Mouse (Mus musculus) embryonic facial prominence, embryonic 11.5 days (tissue): ENCODE data around the gene Ermp1. TPM values are rescaled to one million over a fixed set of nuclear protein-coding genes. Genes with fewer than 3 reads are reported as not detected.

ENCODE experiments used
- ATAC-seq: fragments of 200-750 bp; cut with Nextera tagmentation; replicated peaks from 2 replicates; pipeline ENCODE4 v1.8.0; 2017; ENCODE audit warnings: low read depth; ENCODE audit not compliant: insufficient number of reproducible peaks, low FRiP score, low TSS enrichment
- DNase-seq: peaks from one replicate; pipeline ENCODE4 v3.0.0-alpha.2; 2015; ENCODE audit warnings: low spot score
- H3K27ac ChIP-seq: fragments of 300-500 bp; sonication (generic); replicated peaks from 2 replicates; pipeline ENCODE4 v1.5.1; 2014; ENCODE audit warnings: mild to moderate bottlenecking, low read depth, low read length, control low read depth
- H3K27me3 ChIP-seq: fragments of 300-500 bp; sonication (generic); 2 replicates; pipeline ENCODE4 v1.6.1; 2014; ENCODE audit warnings: mild to moderate bottlenecking, low read length, moderate library complexity, mixed read lengths; ENCODE audit not compliant: control insufficient read depth, insufficient read depth
- H3K36me3 ChIP-seq: fragments of 300-500 bp; sonication (generic); replicated peaks from 2 replicates; pipeline ENCODE4 v1.6.1; 2014; ENCODE audit warnings: low read depth, mild to moderate bottlenecking, low read length, moderate library complexity, mixed read lengths; ENCODE audit not compliant: control insufficient read depth, insufficient read depth
- H3K4me1 ChIP-seq: fragments of 300-500 bp; sonication (generic); 2 replicates; pipeline ENCODE4 v1.6.1; 2014; ENCODE audit warnings: low read length, mixed read lengths; ENCODE audit not compliant: control insufficient read depth, insufficient read depth
- H3K4me2 ChIP-seq: fragments of 300-500 bp; sonication (generic); 2 replicates; pipeline ENCODE4 v1.6.1; 2014; ENCODE audit warnings: low read depth, mild to moderate bottlenecking, control low read depth, low read length, moderate library complexity
- H3K4me3 ChIP-seq: fragments of 300-500 bp; sonication (generic); 2 replicates; pipeline ENCODE4 v1.5.1; 2014; ENCODE audit warnings: low read depth, low read length, control low read depth
- H3K9ac ChIP-seq: fragments of 300-500 bp; sonication (generic); replicated peaks from 2 replicates; pipeline ENCODE4 v1.6.1; 2014; ENCODE audit warnings: mild to moderate bottlenecking, control low read depth, low read length
- H3K9me3 ChIP-seq: fragments of 300-500 bp; sonication (generic); replicated peaks from 2 replicates; pipeline ENCODE4 v1.6.1; 2016; ENCODE audit warnings: mild to moderate bottlenecking, low read length, inconsistent platforms, mixed read lengths; ENCODE audit not compliant: control insufficient read depth
- WGBS: fragments of 180-500 bp; shearing (Covaris S2); extraction: QIAGEN DNeasy Blood & Tissue Kit; methylation state at CpG from one replicate; pipeline ENCODE4 v1.1.7; 2014; 5-methylcytosine and 5-hydroxymethylcytosine counted together
- polyA plus RNA-seq: library from polyadenylated mRNA; unstranded; fragments of >200 nt; fragmentation: Nextera tagmentation; extraction: Ambion mirVana; gene quantifications from 2 replicates; pipeline ENCODE4 v1.2.1, GENCODE M21; 2014

Ermp1 gene
- polyA plus RNA-seq, 1 experiment from 2014 or later = 16.8 TPM

- no peak for ATAC-seq
- no peak overlapping the region for H3K9ac ChIP-seq
- H3K4me3 ChIP-seq = no peak overlapping the region
- 85% methylated on average over 6 of the region's 6 CpGs for WGBS
- no peaks in the 10 kb centered on the region for H3K36me3 ChIP-seq
- no peaks in the 10 kb centered on the region for H3K27me3 ChIP-seq
- H3K4me2 ChIP-seq = no peak overlapping the region
- no peak for DNase-seq
- no peak overlapping the region for H3K27ac ChIP-seq
- no peaks in the 10 kb centered on the region for H3K9me3 ChIP-seq
- H3K4me1 ChIP-seq = no peaks in the 10 kb centered on the region
Observed at GRCm38 (mm10) chr19:29678181-29678778, 30.1 kb upstream of the Ermp1 start.

- H3K36me3 ChIP-seq = no peaks in the 10 kb centered on the region
- no peak overlapping the region for H3K4me2 ChIP-seq
- no peaks in the 10 kb centered on the region for H3K27me3 ChIP-seq
- H3K9ac ChIP-seq = no peak overlapping the region
- DNase-seq (no peak), ATAC-seq (no peak)
- no peak overlapping the region for H3K27ac ChIP-seq
- no peaks in the 10 kb centered on the region for H3K9me3 ChIP-seq
- 88% methylated on average over 10 of the region's 10 CpGs for WGBS
- H3K4me3 ChIP-seq = no peak overlapping the region
- H3K4me1 ChIP-seq = no peaks in the 10 kb centered on the region
Observed at GRCm38 (mm10) chr19:29676479-29677193, 28.4 kb upstream of the Ermp1 start.

GRCm38 (mm10) chr19:29675562-29676078 lies 27.4 kb upstream of the Ermp1 start:
- DNase-seq (no peak), ATAC-seq (no peak)
- no peaks in the 10 kb centered on the region for H3K27me3 ChIP-seq
- no peak overlapping the region for H3K4me2 ChIP-seq
- 52% methylated on average over 9 of the region's 9 CpGs for WGBS
- no peak overlapping the region for H3K9ac ChIP-seq
- H3K4me3 ChIP-seq = no peak overlapping the region
- no peak overlapping the region for H3K27ac ChIP-seq
- H3K36me3 ChIP-seq = no peaks in the 10 kb centered on the region
- no peaks in the 10 kb centered on the region for H3K9me3 ChIP-seq
- no peaks in the 10 kb centered on the region for H3K4me1 ChIP-seq

- no peak for DNase-seq
- Histone ChIP-seq H3K27me3 (no peaks in the 10 kb centered on the region), H3K4me2 (no peak overlapping the region), H3K36me3 (no peaks in the 10 kb centered on the region), H3K27ac (no peak overlapping the region), H3K9me3 (no peaks in the 10 kb centered on the region), H3K4me1 (no peaks in the 10 kb centered on the region), H3K4me3 (no peak overlapping the region), H3K9ac (no peak overlapping the region)
- 92% methylated on average over 7 of the region's 7 CpGs for WGBS
- ATAC-seq = no peak
Observed at GRCm38 (mm10) chr19:29674946-29675345, 26.7 kb upstream of the Ermp1 start.

- no peaks in the 10 kb centered on the region for H3K27me3 ChIP-seq
- H3K4me3 ChIP-seq = no peak overlapping the region
- no peak overlapping the region for H3K9ac ChIP-seq
- H3K4me1 ChIP-seq = no peaks in the 10 kb centered on the region
- H3K36me3 ChIP-seq = no peaks in the 10 kb centered on the region
- no peak overlapping the region for H3K27ac ChIP-seq
- ATAC-seq (no peak), DNase-seq (no peak)
- 93% methylated on average over 13 of the region's 13 CpGs for WGBS
- no peaks in the 10 kb centered on the region for H3K9me3 ChIP-seq
- H3K4me2 ChIP-seq = no peak overlapping the region
Observed at GRCm38 (mm10) chr19:29672660-29673059, 24.4 kb upstream of the Ermp1 start.

- H3K4me2 ChIP-seq = no peak overlapping the region
- H3K27ac ChIP-seq = no peak overlapping the region
- no peak overlapping the region for H3K4me3 ChIP-seq
- 71% methylated on average over 2 of the region's 2 CpGs for WGBS
- no peaks in the 10 kb centered on the region for H3K27me3 ChIP-seq
- no peak for ATAC-seq
- no peaks in the 10 kb centered on the region for H3K4me1 ChIP-seq
- no peaks in the 10 kb centered on the region for H3K36me3 ChIP-seq
- no peak for DNase-seq
- no peaks in the 10 kb centered on the region for H3K9me3 ChIP-seq
- no peak overlapping the region for H3K9ac ChIP-seq
Observed at GRCm38 (mm10) chr19:29671160-29671559, 22.9 kb upstream of the Ermp1 start.

GRCm38 (mm10) chr19:29670247-29670646 lies 22.0 kb upstream of the Ermp1 start:
- Histone ChIP-seq H3K27me3 (no peaks in the 10 kb centered on the region), H3K9me3 (no peaks in the 10 kb centered on the region), H3K4me1 (no peaks in the 10 kb centered on the region), H3K4me3 (no peak overlapping the region), H3K36me3 (no peaks in the 10 kb centered on the region), H3K9ac (no peak overlapping the region), H3K27ac (no peak overlapping the region), H3K4me2 (no peak overlapping the region)
- DNase-seq (no peak), ATAC-seq (no peak)
- 85% methylated on average over 6 of the region's 6 CpGs for WGBS

- no peaks in the 10 kb centered on the region for H3K9me3 ChIP-seq
- ATAC-seq (no peak), DNase-seq (no peak)
- no peaks in the 10 kb centered on the region for H3K27me3 ChIP-seq
- H3K4me1 ChIP-seq = no peaks in the 10 kb centered on the region
- H3K36me3 ChIP-seq = no peaks in the 10 kb centered on the region
- no peak overlapping the region for H3K9ac ChIP-seq
- no peak overlapping the region for H3K27ac ChIP-seq
- WGBS = 83% methylated on average over 7 of the region's 7 CpGs
- H3K4me3 ChIP-seq = no peak overlapping the region
- no peak overlapping the region for H3K4me2 ChIP-seq
Observed at GRCm38 (mm10) chr19:29668135-29668534, 19.9 kb upstream of the Ermp1 start.
